Mouse (Mus musculus): ENCODE measurements around the gene Zfp346.

DNA sequence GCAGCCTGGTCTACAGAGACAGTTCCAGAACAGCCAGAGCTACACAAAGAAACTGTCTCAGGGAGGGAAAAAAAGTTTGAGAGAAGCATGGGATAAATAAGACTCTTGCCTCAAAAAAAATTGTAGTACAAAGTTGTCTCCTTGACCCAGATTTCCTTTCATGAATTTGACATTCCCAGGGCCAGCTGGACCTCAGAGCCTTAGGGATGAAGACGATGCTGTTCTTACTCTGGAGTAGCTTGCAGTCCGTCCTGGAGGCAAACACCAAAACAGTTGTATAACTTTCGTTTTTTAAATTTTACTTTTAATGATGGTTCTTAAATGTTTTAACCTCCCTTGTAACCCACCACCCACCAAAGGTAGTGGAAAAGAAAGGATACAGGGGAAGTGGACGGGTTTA, 2.0 kb downstream of the Zfp346 start:
- TF ChIP-seq GATA1 (IDR thresholded peaks at IDR 0.05; ENCODE audit: borderline replicate concordance, low read length) (no peak), FLI1 (IDR thresholded peaks at IDR 0.05; ENCODE audit: low read length) (no peak)

Data from megakaryocyte, embryonic 14.5 days (primary cell).